Mouse (Mus musculus): ENCODE measurements around the gene Chn2.

DNA sequence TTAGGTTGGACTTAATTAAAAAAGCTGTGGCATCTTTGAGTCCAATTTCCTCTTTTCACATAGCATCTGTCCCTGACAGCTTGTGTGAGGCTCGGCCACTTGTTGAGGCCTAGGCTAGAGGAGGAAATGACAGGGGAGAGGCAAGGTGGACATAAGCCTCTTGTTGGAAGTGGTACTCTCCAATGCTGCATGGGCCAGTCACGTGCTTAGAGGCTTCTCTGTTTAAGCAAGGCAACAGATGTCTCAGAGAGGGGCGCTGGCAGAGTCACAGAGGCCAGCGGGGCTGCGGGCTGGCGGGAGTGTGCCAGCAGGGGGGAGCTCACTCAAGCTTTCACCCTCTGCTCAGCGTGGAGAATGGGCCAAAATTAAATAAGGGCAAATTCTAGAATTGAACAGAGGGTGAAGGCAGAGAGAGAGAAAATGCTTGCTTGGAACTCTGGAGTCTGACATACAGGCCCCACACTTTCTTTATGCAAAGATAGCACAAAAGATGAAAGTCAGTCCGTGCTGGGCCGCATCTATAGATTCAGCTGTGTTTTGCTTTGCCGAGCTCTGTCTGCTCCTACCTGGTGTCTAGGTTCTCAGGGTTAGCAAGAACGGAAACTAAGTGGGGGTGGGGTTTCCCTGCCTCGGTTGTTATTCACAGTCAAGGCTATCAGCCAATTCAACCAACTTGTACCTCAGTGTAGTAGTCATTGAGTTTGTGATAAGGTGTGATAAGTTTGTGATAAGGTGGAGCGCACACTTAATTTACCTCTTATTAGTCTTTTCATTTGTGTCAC is 80.7 kb downstream of the Chn2 start:
- TF ChIP-seq POLR2A (IDR thresholded peaks at IDR 0.05; ENCODE audit: borderline replicate concordance, extremely low read depth, low read depth, low read length): no peak
- TF ChIP-seq CTCF (IDR thresholded peaks at IDR 0.05; ENCODE audit: insufficient read depth, low read length): no peak

Data from lung, adult 2 months (tissue).